Mouse (Mus musculus): Measurements from ENCODE around the gene Inhbc.
"Not testable (repeated sequence)": the region's sequence is repeated elsewhere in the genome, so short reads cannot be mapped to it uniquely, and the experiment has no call there.

Inhbc gene

GRCm38 (mm10) chr10:127326828-127327227 is 43.4 kb downstream of the Inhbc start:
- DNase-seq (ENCODE audit: low spot score in 2 of 2): no peak

DNA sequence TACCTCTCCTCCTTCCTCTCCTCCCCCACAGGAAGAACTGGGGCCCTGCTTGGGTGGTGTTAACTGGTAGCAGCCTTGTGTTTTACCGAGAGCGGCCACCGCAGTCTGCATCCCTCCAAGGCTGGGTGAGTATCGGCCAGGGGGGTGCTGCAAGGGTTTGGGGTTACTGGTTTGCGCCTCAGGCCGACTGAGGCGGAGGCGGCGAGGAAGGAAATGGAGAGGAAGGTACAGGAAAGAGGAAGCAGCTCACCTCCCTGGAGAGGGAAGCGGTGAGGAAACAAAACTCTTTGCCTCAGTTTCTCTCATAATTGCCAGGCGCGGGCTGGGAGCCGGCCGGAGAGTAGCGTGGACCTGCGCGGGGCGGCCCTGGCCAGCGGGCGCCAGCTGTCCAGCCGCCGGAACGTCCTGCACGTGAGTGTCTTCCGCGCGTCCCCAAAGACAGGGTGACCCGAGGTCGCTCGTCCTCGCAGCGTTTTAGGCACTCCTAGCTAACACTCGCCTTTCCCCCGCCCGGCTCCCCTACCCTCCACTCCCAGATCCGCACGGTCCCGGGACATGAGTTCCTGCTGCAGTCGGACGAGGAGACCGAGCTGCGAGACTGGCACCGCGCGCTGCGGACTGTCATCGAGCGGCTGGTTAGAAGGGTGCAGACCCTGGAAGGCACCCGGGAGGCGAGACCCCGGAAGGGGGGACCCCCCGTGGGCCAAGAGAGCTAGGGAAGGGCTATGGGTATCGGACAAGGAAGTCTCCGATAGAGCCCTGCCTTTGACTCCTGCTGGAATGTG is 44.0 kb downstream of the Inhbc start:
- no peak for DNase-seq (ENCODE audit: low spot score in 2 of 2)

DNA sequence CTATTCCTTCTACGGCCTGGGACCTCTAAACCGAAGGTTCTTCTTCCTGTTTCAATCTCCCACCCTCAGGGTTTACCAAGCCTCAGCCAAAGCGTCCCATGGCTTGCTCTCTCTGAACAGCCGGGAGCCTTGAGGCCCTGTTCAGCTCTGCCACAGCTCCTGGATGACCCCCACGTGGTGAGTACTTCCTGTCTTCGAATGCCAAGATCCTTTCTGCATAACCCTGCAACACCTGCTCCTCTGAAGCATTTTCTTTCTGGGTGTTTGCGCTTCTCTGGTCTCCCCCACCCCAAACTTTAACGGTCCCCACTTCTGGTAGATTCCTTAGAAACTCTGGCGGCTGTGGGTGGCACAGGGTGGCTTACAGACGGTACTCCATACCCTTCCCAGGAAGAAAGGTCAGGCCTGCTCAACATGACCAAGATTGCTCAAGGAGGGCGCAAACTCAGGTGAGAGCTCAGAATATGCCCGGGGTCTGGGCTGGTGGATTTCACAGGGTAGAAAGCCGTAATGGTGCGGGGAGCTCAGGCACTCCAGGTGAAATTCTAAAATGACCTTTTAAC is 44.7 kb downstream of the Inhbc start:
- DNase-seq (ENCODE audit: low spot score in 2 of 2): no peak

DNA sequence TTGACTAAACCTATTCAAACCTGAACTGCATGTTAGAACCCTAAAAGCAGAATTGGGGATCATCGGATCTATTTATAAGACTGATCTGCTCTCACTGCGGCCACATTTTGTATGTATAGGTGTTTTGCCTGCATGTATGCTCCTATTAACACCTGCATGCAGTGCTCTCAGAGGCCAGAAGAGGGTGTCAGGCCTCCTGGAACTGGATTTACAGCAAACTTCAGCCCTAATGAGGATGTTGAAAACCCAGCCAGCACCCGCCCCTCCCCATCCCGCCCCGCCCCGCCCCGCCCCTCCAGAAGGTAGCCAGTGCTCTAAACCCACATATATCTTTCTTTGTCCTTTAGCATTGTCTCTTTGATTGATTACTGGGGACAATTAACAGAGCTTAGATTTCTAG is 45.7 kb downstream of the Inhbc start:
- no peak for DNase-seq (ENCODE audit: low spot score in 2 of 2)

DNA sequence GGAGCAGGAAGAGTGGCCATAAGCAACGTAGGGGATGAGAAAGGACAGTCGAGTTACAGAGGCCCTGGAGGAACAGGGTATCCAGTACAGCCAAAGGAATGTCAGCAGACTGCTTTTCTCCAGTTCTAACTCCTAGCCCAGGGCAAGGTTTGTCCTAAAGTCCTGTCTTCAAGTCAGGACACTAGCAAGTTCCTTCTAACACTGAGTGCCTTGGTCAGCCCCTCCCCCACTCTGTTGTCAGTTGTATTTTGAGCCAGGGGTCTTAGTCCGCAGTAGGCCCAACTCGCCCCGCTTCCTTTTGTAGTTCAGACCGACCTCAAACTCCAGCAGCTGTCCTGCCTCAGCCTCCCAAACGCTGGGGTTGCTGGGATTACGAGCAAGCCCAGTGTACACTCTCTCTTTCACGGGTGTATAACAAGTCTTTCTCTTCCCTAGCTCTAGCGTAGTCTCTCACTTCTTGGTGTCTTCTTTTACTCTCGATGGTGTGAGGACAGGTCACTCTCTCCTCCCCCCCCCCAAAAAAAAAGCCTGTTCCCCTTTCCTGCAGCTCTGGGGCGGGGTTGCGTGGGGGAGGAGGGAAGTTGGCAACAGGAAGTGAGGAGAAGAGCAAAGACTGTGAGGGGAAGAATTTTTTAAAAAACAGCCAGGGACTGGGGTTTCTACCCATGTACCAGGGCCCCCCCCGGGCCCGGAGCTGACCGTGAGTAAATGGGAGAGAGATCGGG is 46.9 kb downstream of the Inhbc start:
- no peak for DNase-seq (ENCODE audit: low spot score in 2 of 2)

- DNase-seq (ENCODE audit: low spot score in 2 of 2): no peak
Observed at GRCm38 (mm10) chr10:127322669-127323068, 47.6 kb downstream of the Inhbc start.

- no peak for DNase-seq (ENCODE audit: low spot score in 2 of 2)
Observed at GRCm38 (mm10) chr10:127322178-127322577, 48.1 kb downstream of the Inhbc start.

DNA sequence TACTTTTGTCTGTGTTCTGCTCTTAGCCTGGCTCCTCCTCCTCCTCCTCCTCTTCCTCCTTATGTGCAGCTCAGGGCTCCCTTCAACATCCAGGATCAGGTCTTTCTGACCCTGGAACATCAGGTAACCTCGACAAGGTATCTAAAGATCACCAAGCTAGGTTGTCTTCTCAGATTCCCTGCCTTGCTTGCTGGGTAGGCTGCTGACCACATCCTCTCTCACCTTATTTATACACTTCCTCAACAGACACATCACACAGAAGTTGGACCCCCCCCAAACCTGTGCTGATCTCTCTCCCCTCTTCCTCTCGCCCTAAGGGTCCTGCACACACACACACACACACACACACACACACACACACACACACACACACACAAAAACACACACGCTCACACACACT is 48.6 kb downstream of the Inhbc start, which contains the start of gene Arhgap9:
Gene Arhgap9, plus strand, starts transcription at position 344 of the 400 bp plus-strand sequence.
- DNase-seq (ENCODE audit: low spot score in 2 of 2): no peak

DNA sequence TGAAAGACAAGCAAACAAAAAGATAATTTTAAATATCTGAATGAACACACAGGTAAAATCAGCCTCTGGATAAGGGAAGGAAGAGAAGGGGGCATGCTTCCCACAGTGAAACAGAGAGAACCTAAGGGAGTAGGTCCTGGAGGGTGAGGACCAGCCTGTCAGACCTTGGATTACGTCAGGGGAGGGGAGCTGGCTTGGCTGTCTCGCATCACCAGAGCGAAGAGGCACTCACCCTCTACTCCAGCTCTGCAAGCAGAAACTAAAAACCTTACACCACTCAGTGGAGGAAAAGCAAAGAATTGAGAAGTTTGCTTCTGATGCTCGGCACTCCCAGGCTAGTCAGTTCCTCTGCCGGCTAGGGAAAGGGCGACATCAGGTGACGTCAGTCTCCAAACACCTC is 50.3 kb downstream of the Inhbc start:
- DNase-seq (ENCODE audit: low spot score in 2 of 2): no peak

GRCm38 (mm10) chr10:127318009-127318408 is 52.2 kb downstream of the Inhbc start:
- no peak for DNase-seq (ENCODE audit: low spot score in 2 of 2)

GRCm38 (mm10) chr10:127317277-127317676 is 53.0 kb downstream of the Inhbc start:
- no peak for DNase-seq (ENCODE audit: low spot score in 2 of 2)

- not testable (repeated sequence) for DNase-seq (ENCODE audit: low spot score in 2 of 2)
Observed at GRCm38 (mm10) chr10:127314950-127315349, 55.3 kb downstream of the Inhbc start.

- not testable (repeated sequence) for DNase-seq (ENCODE audit: low spot score in 2 of 2)
Observed at GRCm38 (mm10) chr10:127313516-127313915, 56.7 kb downstream of the Inhbc start.

- DNase-seq (ENCODE audit: low spot score in 2 of 2): no peak
Observed at GRCm38 (mm10) chr10:127312858-127313257, 57.4 kb downstream of the Inhbc start.

DNA sequence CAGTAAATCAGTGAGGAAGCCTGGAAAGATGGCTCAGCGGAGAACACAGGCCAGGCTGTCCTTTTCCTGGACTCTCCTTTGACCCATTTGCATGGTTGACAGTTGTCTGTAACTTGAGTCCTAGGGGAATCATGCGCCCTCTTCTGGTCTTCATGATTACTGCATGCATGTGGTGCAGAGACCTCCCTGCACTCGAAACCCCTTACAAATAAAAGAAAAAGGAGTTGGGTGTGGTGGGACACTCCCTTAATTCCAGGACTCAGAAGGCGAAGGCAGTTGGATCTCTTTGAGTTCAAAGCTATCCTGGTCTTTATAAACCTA is 57.9 kb downstream of the Inhbc start:
- DNase-seq (ENCODE audit: low spot score in 2 of 2): peak; percentile 73 to 84

- DNase-seq (ENCODE audit: low spot score in 2 of 2): peak; percentile 78 to 85
Observed at GRCm38 (mm10) chr10:127311476-127312355, 58.5 kb downstream of the Inhbc start, which contains the start of gene Mars. TSS of gene Mars (minus strand) at chr10:127311786.

GRCm38 (mm10) chr10:127310523-127311475 is 59.4 kb downstream of the Inhbc start:
- no peak for DNase-seq (ENCODE audit: low spot score in 2 of 2)

GRCm38 (mm10) chr10:127309167-127309566 is 61.1 kb downstream of the Inhbc start:
- DNase-seq (ENCODE audit: low spot score in 2 of 2): not testable (repeated sequence)
